Mouse (Mus musculus): ENCODE data around the gene Cgrrf1.

- TF ChIP-seq CTCF (IDR thresholded peaks at IDR 0.05; ENCODE audit: control insufficient read depth, insufficient read depth, insufficient read length) = no peak
- no peak for TF ChIP-seq CEBPB (IDR thresholded peaks at IDR 0.05; ENCODE audit: low read depth)
- no peak for TF ChIP-seq MAX (IDR thresholded peaks at IDR 0.05)
- no peak for TF ChIP-seq USF1 (IDR thresholded peaks at IDR 0.05; ENCODE audit: low read depth)
These were observed 46.7 kb upstream of the Cgrrf1 start for GRCm38 (mm10) chr14:46785247-46785646.

Data from C2C12 (cell line).